Mouse (Mus musculus): Measurements from ENCODE around the gene Ccdc127. TPM values are rescaled to one million over a fixed set of nuclear protein-coding genes. Genes with fewer than 3 reads are reported as not detected.

Ccdc127 gene
- polyA plus RNA-seq (2014; fragmentation: Illumina TruSeq; extraction: RNeasy Lipid Tissue Mini Kit (QIAGEN cat#74804); ENCODE audit: low read depth, low replicate concordance) = 35.1 TPM

GRCm38 (mm10) chr13:74349566-74350434 lies at the start of gene Ccdc127, which contains the start of gene Sdha:
Gene Ccdc127 (plus strand): TSS chr13:74350309.
Gene Sdha (minus strand): TSS chr13:74350280.

GRCm38 (mm10) chr13:74317170-74317849 lies 32.8 kb upstream of the Ccdc127 start, which contains the start of gene Pdcd6:
Gene Pdcd6 (minus strand): TSS chr13:74317580.

GRCm38 (mm10) chr13:74363859-74364235 lies 13.7 kb downstream of the Ccdc127 start, which contains the start of gene Lrrc14b:
Gene Lrrc14b (minus strand): TSS chr13:74364005.

GRCm38 (mm10) chr13:74390371-74390990 lies 40.4 kb downstream of the Ccdc127 start, which contains the start of gene Zfp72:
Gene Zfp72 (minus strand): TSS chr13:74390836.

GRCm38 (mm10) chr13:74399298-74399839 lies 49.3 kb downstream of the Ccdc127 start, which contains the start of gene Ftl1-ps1:
Gene Ftl1-ps1 (plus strand): TSS chr13:74399694.

Other genes starting within 250 kb of the Ccdc127 start
- 0.78 TPM for gene Slc9a3, start 228.9 kb upstream of the Ccdc127 start, polyA plus RNA-seq (2014; fragmentation: Illumina TruSeq; extraction: RNeasy Lipid Tissue Mini Kit (QIAGEN cat#74804); ENCODE audit: low read depth, low replicate concordance)
- 25.8 TPM for gene Exoc3, start 141.6 kb upstream of the Ccdc127 start, polyA plus RNA-seq (2014; fragmentation: Illumina TruSeq; extraction: RNeasy Lipid Tissue Mini Kit (QIAGEN cat#74804); ENCODE audit: low read depth, low replicate concordance)
- 0.22 TPM for gene Ahrr, start 58.0 kb upstream of the Ccdc127 start, polyA plus RNA-seq (2014; fragmentation: Illumina TruSeq; extraction: RNeasy Lipid Tissue Mini Kit (QIAGEN cat#74804); ENCODE audit: low read depth, low replicate concordance)
- gene Pdcd6, start 32.7 kb upstream of the Ccdc127 start, polyA plus RNA-seq (2014; fragmentation: Illumina TruSeq; extraction: RNeasy Lipid Tissue Mini Kit (QIAGEN cat#74804); ENCODE audit: low read depth, low replicate concordance) = 41.3 TPM
- 89.4 TPM for gene Sdha, start within 50 bp of the Ccdc127 start, polyA plus RNA-seq (2014; fragmentation: Illumina TruSeq; extraction: RNeasy Lipid Tissue Mini Kit (QIAGEN cat#74804); ENCODE audit: low read depth, low replicate concordance)
- not detected for gene Lrrc14b, start 13.7 kb downstream of the Ccdc127 start, polyA plus RNA-seq (2014; fragmentation: Illumina TruSeq; extraction: RNeasy Lipid Tissue Mini Kit (QIAGEN cat#74804); ENCODE audit: low read depth, low replicate concordance)
- gene Zfp72, start 40.5 kb downstream of the Ccdc127 start, polyA plus RNA-seq (2014; fragmentation: Illumina TruSeq; extraction: RNeasy Lipid Tissue Mini Kit (QIAGEN cat#74804); ENCODE audit: low read depth, low replicate concordance) = 62.6 TPM
- gene Ftl1-ps1, start 49.4 kb downstream of the Ccdc127 start, polyA plus RNA-seq (2014; fragmentation: Illumina TruSeq; extraction: RNeasy Lipid Tissue Mini Kit (QIAGEN cat#74804); ENCODE audit: low read depth, low replicate concordance) = 0.49 TPM
- gene Zfp825, start 143.7 kb downstream of the Ccdc127 start, polyA plus RNA-seq (2014; fragmentation: Illumina TruSeq; extraction: RNeasy Lipid Tissue Mini Kit (QIAGEN cat#74804); ENCODE audit: low read depth, low replicate concordance) = 8.0 TPM

Data from testis, adult 10 weeks (tissue).